Mouse (Mus musculus) C2C12 (cell line): ENCODE results near the gene Ttc39d.

Source experiments
- CEBPB ChIP-seq: IDR thresholded peaks from one replicate; pipeline ENCODE4 v1.6.1; 2011; ENCODE audit warnings: low read depth, mild to moderate bottlenecking, control low read depth, moderate library complexity
- CTCF ChIP-seq: IDR thresholded peaks from one replicate; pipeline ENCODE4 v1.5.1; 2011; ENCODE audit not compliant: control insufficient read depth, insufficient read depth, insufficient read length
- FOSL1 ChIP-seq: IDR thresholded peaks from one replicate; pipeline ENCODE4 v1.8.0; 2011; ENCODE audit warnings: mild to moderate bottlenecking, low read length; ENCODE audit not compliant: poor library complexity, insufficient read depth, severe bottlenecking
- MAX ChIP-seq: IDR thresholded peaks from one replicate; pipeline ENCODE4 v1.6.1; 2011; ENCODE audit warnings: mild to moderate bottlenecking, control low read depth
- MYOD1 ChIP-seq: IDR thresholded peaks from one replicate; pipeline ENCODE4 v1.6.1; 2011; ENCODE audit warnings: low read depth; ENCODE audit not compliant: control insufficient read depth, insufficient read length
- USF1 ChIP-seq: IDR thresholded peaks from one replicate; pipeline ENCODE4 v1.6.1; 2011; ENCODE audit warnings: low read depth, mild to moderate bottlenecking, control low read depth, moderate library complexity

DNA sequence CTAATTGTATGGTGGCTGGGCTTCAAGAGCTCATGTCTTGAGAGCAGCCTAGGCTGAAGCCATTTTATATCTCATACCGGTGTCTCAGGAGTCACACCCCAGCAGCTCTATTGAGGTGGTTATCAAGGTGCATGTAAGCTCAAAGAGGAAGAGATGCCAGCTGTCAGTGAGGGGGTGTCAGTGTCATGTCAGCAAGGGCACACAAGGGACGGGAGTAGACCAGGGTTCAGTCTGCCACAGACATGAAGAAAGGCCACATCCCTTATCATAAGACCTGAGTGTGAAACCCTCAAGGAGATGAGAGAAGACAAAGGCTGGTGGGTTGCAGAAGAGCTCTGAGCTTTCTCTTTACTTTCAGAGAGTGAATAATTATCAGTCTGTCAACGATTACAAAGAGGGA, 33.1 kb upstream of the Ttc39d start:
- no peak for TF ChIP-seq CTCF
- no peak for TF ChIP-seq USF1
- no peak for TF ChIP-seq MAX
- no peak for TF ChIP-seq FOSL1
- TF ChIP-seq CEBPB: no peak
- TF ChIP-seq MYOD1: no peak
